Mouse (Mus musculus) B cell, adult 2 months (primary cell): ENCODE measurements around the gene Dcaf12l2.

Source experiments
- DNase-seq, 2 experiments: peaks; one replicate each; pipeline ENCODE4 v3.0.0; 2022

Dcaf12l2 gene

DNA sequence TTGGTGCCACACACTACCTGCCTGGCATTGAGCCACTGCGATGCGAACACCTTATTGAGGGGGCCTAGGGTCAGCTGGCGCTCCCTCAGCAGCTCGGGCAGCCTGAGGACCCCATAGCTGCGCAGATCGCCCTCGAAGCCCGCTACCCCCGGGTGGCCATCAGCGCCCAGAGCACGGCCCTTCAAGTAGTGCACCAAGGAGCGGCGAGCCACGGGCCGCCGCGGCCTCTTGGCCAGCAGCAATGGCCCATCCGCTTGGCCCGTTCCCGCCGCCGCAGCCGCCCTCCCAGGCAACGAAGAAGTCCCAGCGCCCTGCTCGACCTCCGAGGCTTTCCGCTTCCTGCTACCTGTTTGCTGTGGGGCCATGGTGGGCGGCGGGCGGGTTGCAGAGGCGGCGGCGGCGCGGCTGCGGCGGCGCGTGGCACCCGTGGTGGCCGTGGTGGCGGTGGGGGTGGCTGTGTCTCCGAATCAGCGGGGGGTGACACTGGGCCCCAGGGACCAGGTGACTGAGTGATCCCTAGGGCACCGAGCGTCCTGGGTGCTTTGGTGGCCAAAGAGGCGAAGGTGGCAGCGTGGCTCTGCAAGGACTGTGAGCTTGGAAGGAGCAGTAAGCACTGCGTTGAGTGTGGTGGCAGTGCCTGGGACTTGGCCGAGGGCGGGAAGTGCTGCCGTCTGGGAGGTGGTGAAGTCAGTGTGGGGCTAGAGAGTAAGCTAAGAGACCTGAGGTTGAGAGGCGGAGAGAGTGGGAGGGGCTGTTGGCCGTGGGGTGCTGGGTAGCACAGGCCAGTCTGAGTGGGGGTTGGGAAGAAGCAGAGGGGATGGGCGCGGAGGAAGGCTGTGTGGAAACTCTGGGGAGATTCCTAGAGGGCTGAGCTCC lies at the start of gene Dcaf12l2:
Gene Dcaf12l2, minus strand, starts transcription at position 697 of the 876 bp plus-strand sequence.
- no peak for DNase-seq

DNA sequence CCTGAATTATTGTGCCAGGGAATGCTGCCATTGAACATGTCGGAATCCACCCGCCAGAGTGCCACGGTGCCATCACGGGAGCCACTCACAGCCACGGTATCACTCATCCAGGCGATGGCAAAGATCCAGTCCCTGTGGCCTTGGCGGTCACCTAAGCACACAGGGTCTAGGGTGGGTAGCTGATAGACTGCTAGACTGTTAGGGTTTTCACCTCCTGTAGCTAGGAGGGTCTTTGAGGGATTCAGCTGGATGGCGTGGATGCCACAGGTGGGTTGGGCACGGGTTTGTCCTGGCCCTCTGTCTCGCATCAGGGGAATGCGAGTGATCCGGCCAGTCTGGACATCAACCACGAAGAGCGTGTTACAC lies 879 bp downstream of the Dcaf12l2 start:
- DNase-seq = no peak
